Mouse (Mus musculus): ENCODE measurements around the gene Lrp2.

- TF ChIP-seq POLR2A (IDR thresholded peaks at IDR 0.05; ENCODE audit: low read depth, low read length) (no peak), CTCF (IDR thresholded peaks at IDR 0.05; ENCODE audit: borderline replicate concordance, insufficient read depth, low read length) (no peak)
Measured at GRCm38 (mm10) chr2:69530126-69530525, 55.7 kb downstream of the Lrp2 start.

All from embryonic fibroblast, embryonic 13.5 days (primary cell).